Comparison of ENCODE assay signal across 9 mouse cellular contexts in the genomic region with DNA sequence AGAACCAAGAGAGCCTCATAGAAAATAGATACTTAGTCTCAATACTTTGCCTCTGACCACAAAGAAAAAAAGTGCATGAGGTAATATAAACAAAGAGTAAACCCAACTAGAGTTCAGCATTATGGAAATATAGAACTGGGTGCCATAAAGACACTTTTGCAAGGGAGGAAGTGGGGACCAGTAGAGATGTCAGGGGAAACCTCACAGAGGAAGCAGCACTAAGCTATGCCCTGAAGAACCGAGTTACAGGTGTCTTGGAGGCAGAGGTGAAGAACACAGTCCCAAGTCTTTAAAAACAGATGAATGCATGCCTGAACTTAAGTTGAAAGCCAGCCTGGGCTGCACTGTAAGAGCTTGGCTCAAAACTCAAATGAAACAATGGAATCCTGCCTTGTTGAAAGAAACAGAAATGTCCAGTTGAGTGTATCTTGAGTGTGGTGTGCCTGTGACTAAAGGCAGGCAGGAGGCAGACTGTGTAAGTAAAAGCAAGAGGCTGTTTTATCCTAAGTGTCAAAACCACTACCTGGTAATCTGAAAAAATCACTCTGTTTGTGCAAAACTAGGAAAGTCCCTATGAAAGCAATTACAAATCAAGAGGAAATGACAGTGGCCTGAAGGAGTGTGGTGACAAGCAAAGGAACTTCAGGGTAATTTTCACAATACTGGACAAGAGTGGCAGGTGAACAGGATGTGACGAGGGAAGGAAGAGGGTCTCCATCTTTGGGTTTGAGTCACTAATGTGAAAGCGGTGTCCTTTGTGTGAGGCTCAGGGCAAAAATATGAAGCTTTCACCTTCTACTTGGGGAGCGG. TPM values are rescaled to one million over a fixed set of nuclear protein-coding genes. Genes with fewer than 3 reads are reported as not detected.
DNase-seq lines count a peak whose midpoint lies in the region; ATAC-seq and TF ChIP-seq lines count a peak whose summit lies in the region.
"Had no signal": no experiment of that assay in that cellular context is flagged by ENCODE, and none has a peak within 500 bp of the region (broad histone marks: within the 10 kb centered on the region; RNA-seq: fewer than 3 reads in every experiment).

No protein-coding gene starts in this region.

- H3K27ac ChIP-seq in heart, embryonic 16.5 days (ENCODE audit: low read length), result no peak overlapping the region
- H3K27ac ChIP-seq in hindbrain, embryonic 16.5 days (ENCODE audit: low read depth, low read length), result no peak overlapping the region; the same call in 1 of the 2 replicates

- H3K27me3 ChIP-seq in heart, embryonic 16.5 days (ENCODE audit: control insufficient read depth, insufficient read depth, low read length), result no peaks in the 10 kb centered on the region
- no peaks in the 10 kb centered on the region for H3K27me3 ChIP-seq in G1E (ENCODE audit: insufficient read depth, low read length)
- H3K27me3 ChIP-seq in hindbrain, embryonic 16.5 days (replicated peaks; ENCODE audit: control insufficient read depth, insufficient read depth, low read length), result no peaks in the 10 kb centered on the region
- no peaks in the 10 kb centered on the region for H3K27me3 ChIP-seq in myocyte (ENCODE audit: control insufficient read depth, insufficient read depth, insufficient read length)
- H3K27me3 ChIP-seq: Patski had no signal

- H3K4me1 ChIP-seq in heart, embryonic 16.5 days (ENCODE audit: control insufficient read depth, insufficient read depth, low read length), result no peaks in the 10 kb centered on the region; the same call in 1 of the 2 replicates
- H3K4me1 ChIP-seq in G1E (ENCODE audit: insufficient read depth, low read depth, low read length), result peaks cover 17% of the 10 kb centered on the region
- H3K4me1 ChIP-seq in hindbrain, embryonic 16.5 days (ENCODE audit: control insufficient read depth, insufficient read depth, low read depth, low read length), result peaks cover 10% of the 10 kb centered on the region

- TF ChIP-seq POLR2A in myocyte (IDR thresholded peaks at IDR 0.05; ENCODE audit: insufficient read length, low read depth), result no peak

- peak overlapping the region; percentile 80 for H3K4me2 ChIP-seq in heart, embryonic 16.5 days (ENCODE audit: low read depth, low read length)
- peak overlapping the region; percentile 81 for H3K4me2 ChIP-seq in hindbrain, embryonic 16.5 days (ENCODE audit: low read length)
- H3K4me2 ChIP-seq in myocyte (ENCODE audit: low read depth), result peak overlapping the region; percentile 76

- TF ChIP-seq CTCF in G1E (IDR thresholded peaks at IDR 0.05; ENCODE audit: low read depth, low read length), result no peak

- ATAC-seq in heart, embryonic 16.5 days (replicated peaks; ENCODE audit: extremely low read depth, insufficient read depth, low FRiP score), result no peak
- ATAC-seq in G1E (ENCODE audit: extremely low read depth, insufficient number of reproducible peaks, low FRiP score, poor library complexity, severe bottlenecking), result no peak
- no peak for ATAC-seq in hindbrain, embryonic 16.5 days

- H3K4me3 ChIP-seq in heart, embryonic 16.5 days (ENCODE audit: low read length), result no peak overlapping the region
- H3K4me3 ChIP-seq in G1E (ENCODE audit: low read depth, low read length) (peak overlapping the region; percentile 96; the same call in 1 of the 2 replicates), myocyte (peak overlapping the region; percentile 81)
- peak overlapping the region; percentile 75 for H3K4me3 ChIP-seq in hindbrain, embryonic 16.5 days (ENCODE audit: low read length)

- DNase-seq in heart, adult 8-10 months (ENCODE audit: low spot score), result no peak
- DNase-seq in G1E (ENCODE audit: low spot score), result no peak
- DNase-seq in layer of hippocampus, adult 9-10 months (ENCODE audit: low spot score), result no peak
- no peak for DNase-seq in yolk sac, embryonic 10.5 days (ENCODE audit: low spot score)
- DNase-seq in cerebellum, adult 18-20 months, result no peak

- H3K36me3 ChIP-seq in heart, embryonic 16.5 days (ENCODE audit: control insufficient read depth, insufficient read depth), result peaks cover 14% of the 10 kb centered on the region
- H3K36me3 ChIP-seq in G1E (replicated peaks), result peaks cover 31% of the 10 kb centered on the region
- peaks cover 3% of the 10 kb centered on the region; the same call in 1 of the 2 replicates for H3K36me3 ChIP-seq in hindbrain, embryonic 16.5 days (ENCODE audit: control insufficient read depth, insufficient read depth, low read length)
- H3K36me3 ChIP-seq in myocyte (ENCODE audit: control insufficient read depth, insufficient read depth), result peaks cover 19% of the 10 kb centered on the region

- no peaks in the 10 kb centered on the region for H3K9me3 ChIP-seq in heart, embryonic 16.5 days (replicated peaks; ENCODE audit: control insufficient read depth, low read length)
- no peaks in the 10 kb centered on the region for H3K9me3 ChIP-seq in G1E (replicated peaks)
- H3K9me3 ChIP-seq in hindbrain, embryonic 16.5 days (ENCODE audit: control insufficient read depth, low read length), result no peaks in the 10 kb centered on the region

- 76% methylated on average over 4 of the region's 4 CpGs for WGBS in heart, embryonic 16.5 days
- 86% methylated on average over 4 of the region's 4 CpGs for WGBS in hindbrain, embryonic 16.5 days

- H3K9ac ChIP-seq in heart, embryonic 16.5 days (ENCODE audit: low read length), result no peak overlapping the region
- H3K9ac ChIP-seq in hindbrain, embryonic 16.5 days (ENCODE audit: low read depth, low read length), result no peak overlapping the region; the same call in 1 of the 2 replicates

- H3K79me2 ChIP-seq in myocyte (ENCODE audit: control insufficient read depth, insufficient read depth), result peaks cover 16% of the 10 kb centered on the region

- H3ac ChIP-seq in myocyte (ENCODE audit: control insufficient read depth, insufficient read length), result no peak overlapping the region

TF ChIP-seq in myocyte, 11 proteins besides CTCF, POLR2A, EP300 and RAD21:
- no peak for TF ChIP-seq SRF (IDR thresholded peaks at IDR 0.05; ENCODE audit: control insufficient read depth, insufficient read length, low read depth)
- no peak for TF ChIP-seq TCF12 (IDR thresholded peaks at IDR 0.05; ENCODE audit: insufficient read depth, poor library complexity, severe bottlenecking)
- TF ChIP-seq REST (IDR thresholded peaks at IDR 0.05; ENCODE audit: insufficient read depth, insufficient read length), result no peak
- no peak for TF ChIP-seq TCF3 (IDR thresholded peaks at IDR 0.05; ENCODE audit: insufficient read length, low read depth)
- no peak for TF ChIP-seq CEBPB (IDR thresholded peaks at IDR 0.05; ENCODE audit: insufficient read depth, poor library complexity, severe bottlenecking)
- TF ChIP-seq USF1 (IDR thresholded peaks at IDR 0.05; ENCODE audit: low read depth), result no peak
- no peak for TF ChIP-seq POLR2AphosphoS2 (IDR thresholded peaks at IDR 0.05; ENCODE audit: insufficient read length, low read depth)
- TF ChIP-seq MYOD1 (IDR thresholded peaks at IDR 0.05; ENCODE audit: control insufficient read depth in 1 of 3, insufficient read length in 2 of 3, low read depth in 2 of 3), result no peak
- TF ChIP-seq MAX (IDR thresholded peaks at IDR 0.05; ENCODE audit: low read depth), result no peak

RNA-seq across cellular contexts. Expression of gene Kdm4d, which starts 1.2 kb away (rescaled TPM):
- 0.12 TPM in 1 of 2 replicates, not detected in the other for polyA plus RNA-seq in heart, embryonic 16.5 days (2015; fragmentation: Nextera tagmentation; extraction: Ambion mirVana)
- not detected for total RNA-seq in heart, adult 8-10 months (2022)
- 0.34 and 1.3 TPM in 2 replicates for total RNA-seq in G1E (2014; fragmentation: Nextera tagmentation)
- 0.11 and 0.17 TPM in 2 replicates for total RNA-seq in G1E (2017)
- 0.07 and 0.15 TPM in 2 replicates for polyA plus RNA-seq in G1E (2012)
- 1.2 and 1.3 TPM in 2 replicates for polyA plus RNA-seq in hindbrain, embryonic 16.5 days (2015; fragmentation: Nextera tagmentation; extraction: Ambion mirVana)
- polyA plus RNA-seq in myocyte (2012; fragmentation: generic; extraction: Trizol), result not detected

RNA-seq across cellular contexts. Expression of gene Cwc15, which starts 1.3 kb away (rescaled TPM):
- polyA plus RNA-seq in heart, embryonic 16.5 days (2015; fragmentation: Nextera tagmentation; extraction: Ambion mirVana), result 108 and 116 TPM in 2 replicates
- 10 to 100 TPM; 58.2 to 79.0 (median 69.0) TPM for total RNA-seq in heart, adult 8-10 months (2022)
- 90.8 and 114 TPM in 2 replicates for total RNA-seq in G1E (2014; fragmentation: Nextera tagmentation)
- 206 and 234 TPM in 2 replicates for total RNA-seq in G1E (2017)
- 14.8 and 21.0 TPM in 2 replicates for polyA plus RNA-seq in G1E (2012)
- polyA plus RNA-seq in hindbrain, embryonic 16.5 days (2015; fragmentation: Nextera tagmentation; extraction: Ambion mirVana), result 132 and 134 TPM in 2 replicates
- 107 TPM for polyA plus RNA-seq in myocyte (2012; fragmentation: generic; extraction: Trizol)
